Mouse (Mus musculus) G1E (cell line): ENCODE measurements at regions not wholly inside any gene's neighbourhood (a gene's known extent, or its start where the extent isn't known, plus 50 kb on each side); places are given as distances from the start of the nearest gene placed in this dataset.

ENCODE experiments used
- CTCF ChIP-seq: IDR thresholded peaks from 2 replicates; pipeline ENCODE4 v1.5.1; 2012; ENCODE audit warnings: low read depth, low read length, inconsistent platforms, mixed read lengths
- GATA1 ChIP-seq: IDR thresholded peaks from 2 replicates; pipeline ENCODE4 v1.6.1; 2012; ENCODE audit warnings: borderline replicate concordance, low read length, inconsistent platforms, mixed read lengths
- GATA2 ChIP-seq: IDR thresholded peaks from 2 replicates; pipeline ENCODE4 v1.6.1; 2012; ENCODE audit warnings: low read depth, low read length, inconsistent platforms, borderline replicate concordance
- TAL1 ChIP-seq: conservative IDR thresholded peaks from 2 replicates; pipeline ENCODE4 v1.6.1; 2012; ENCODE audit warnings: low read depth, low read length, inconsistent platforms, mixed read lengths

- TF ChIP-seq GATA2 (no peak), GATA1 (no peak), CTCF (no peak), TAL1 (no peak)
Measured at GRCm38 (mm10) chr9:67627196-67627595, 67.7 kb upstream of the Tln2 start.
